Mouse (Mus musculus) C2C12 (cell line): ENCODE measurements around the gene Drp2.

Source experiments
- CTCF ChIP-seq: IDR thresholded peaks from one replicate; pipeline ENCODE4 v1.5.1; 2011; ENCODE audit not compliant: control insufficient read depth, insufficient read depth, insufficient read length
- MAX ChIP-seq: IDR thresholded peaks from one replicate; pipeline ENCODE4 v1.6.1; 2011; ENCODE audit warnings: mild to moderate bottlenecking, control low read depth
- USF1 ChIP-seq: IDR thresholded peaks from one replicate; pipeline ENCODE4 v1.6.1; 2011; ENCODE audit warnings: low read depth, mild to moderate bottlenecking, control low read depth, moderate library complexity

GRCm38 (mm10) chrX:134362156-134362555 lies 42.2 kb upstream of the Drp2 start:
- no peak for TF ChIP-seq CTCF
- TF ChIP-seq USF1 = no peak
- TF ChIP-seq MAX = no peak
